Mouse (Mus musculus): Measurements from ENCODE around the gene Cux1. TPM values are rescaled to one million over a fixed set of nuclear protein-coding genes. Genes with fewer than 3 reads are reported as not detected.

Cux1 gene
- polyA plus RNA-seq, 1 experiment from 2014 or later: 146 TPM

- ATAC-seq (replicated peaks): peak; percentile 49
- H3K36me3 ChIP-seq: peaks cover under 1% of the 10 kb centered on the region; the same call in 1 of the 2 replicates
- no peak overlapping the region for H3K27ac ChIP-seq (replicated peaks)
- H3K9ac ChIP-seq (replicated peaks): no peak overlapping the region
- no peaks in the 10 kb centered on the region for H3K9me3 ChIP-seq
- WGBS: 29% methylated on average over 7 of the region's 7 CpGs
- no peaks in the 10 kb centered on the region for H3K27me3 ChIP-seq
- peaks cover 13% of the 10 kb centered on the region for H3K4me1 ChIP-seq
- H3K4me3 ChIP-seq: no peak overlapping the region
- no peak overlapping the region for H3K4me2 ChIP-seq (replicated peaks)
Observed at GRCm38 (mm10) chr5:136201832-136202231, 365.5 kb downstream of the Cux1 start.

- H3K4me3 ChIP-seq: peak overlapping the region; percentile 97
- peaks cover 24% of the 10 kb centered on the region for H3K36me3 ChIP-seq
- WGBS: 23% methylated on average over 11 of the region's 11 CpGs
- H3K9me3 ChIP-seq: no peaks in the 10 kb centered on the region
- no peaks in the 10 kb centered on the region for H3K27me3 ChIP-seq
- no peak for ATAC-seq (replicated peaks)
- peak overlapping the region; percentile 83 for H3K9ac ChIP-seq (replicated peaks)
- peak overlapping the region; percentile 92 for H3K27ac ChIP-seq (replicated peaks)
- peaks cover 13% of the 10 kb centered on the region for H3K4me1 ChIP-seq
- peak overlapping the region; percentile 93 for H3K4me2 ChIP-seq (replicated peaks)
Observed at GRCm38 (mm10) chr5:136199526-136199925, 367.8 kb downstream of the Cux1 start.

GRCm38 (mm10) chr5:136198474-136199391 lies 368.6 kb downstream of the Cux1 start, which contains the start of gene Prkrip1:
Gene Prkrip1, minus strand, starts transcription at chr5:136198963.
- Histone ChIP-seq H3K4me3 (peak within 1 kb of the TSS; percentile 97), H3K4me2 (replicated peaks) (peak within 1 kb of the TSS; percentile 93), H3K4me1 (peaks cover 13% of the 10 kb centered on the region), H3K27me3 (no peaks in the 10 kb centered on the region), H3K9me3 (no peaks in the 10 kb centered on the region), H3K9ac (replicated peaks) (peak within 1 kb of the TSS; percentile 83), H3K36me3 (peaks cover 32% of the 10 kb centered on the region), H3K27ac (replicated peaks) (peak within 1 kb of the TSS; percentile 92)
- under 1% methylated on average over 62 of the region's 62 CpGs for WGBS
- peak; percentile 87 for ATAC-seq (replicated peaks)

Small RNAs within 50 kb of the gene (microRNA-seq; reads per million reads assigned to microRNA genes)
- not detected for gene Mir721

Other genes with a start within 250 kb of the Cux1 start
- gene Myl10, start 125.7 kb upstream of the Cux1 start, polyA plus RNA-seq (2015; fragmentation: Nextera tagmentation; extraction: Ambion mirVana): not detected in 2 replicates